Mouse (Mus musculus): ENCODE measurements around the gene Scn3b.

Gene Scn3b

GRCm38 (mm10) chr9:40269880-40270279 lies 863 bp downstream of the Scn3b start:
- no peak for DNase-seq

- DNase-seq, result no peak
Observed at GRCm38 (mm10) chr9:40271075-40271474, 2.1 kb downstream of the Scn3b start.

DNA sequence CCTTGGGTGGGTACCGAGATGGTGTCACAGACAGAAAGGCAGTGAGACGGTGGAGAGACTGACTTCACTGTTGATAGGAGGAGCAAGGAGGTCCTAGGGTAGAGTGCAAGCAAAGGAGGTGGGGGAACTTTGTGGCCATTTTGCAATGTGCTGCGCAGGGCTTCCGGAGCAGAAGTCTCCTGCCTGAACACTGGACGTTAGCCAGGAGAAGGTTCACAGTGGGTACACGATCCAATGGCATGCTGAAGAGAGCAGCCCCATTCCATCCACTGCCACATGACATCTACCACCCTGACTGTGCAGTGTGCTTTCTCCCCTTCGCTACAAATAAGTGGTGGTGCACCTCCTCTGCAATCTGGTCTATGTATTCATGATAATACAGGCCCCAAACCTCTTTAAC lies 3.8 kb downstream of the Scn3b start:
- DNase-seq, result no peak

GRCm38 (mm10) chr9:40275904-40276303 lies 6.9 kb downstream of the Scn3b start:
- no peak for DNase-seq

DNA sequence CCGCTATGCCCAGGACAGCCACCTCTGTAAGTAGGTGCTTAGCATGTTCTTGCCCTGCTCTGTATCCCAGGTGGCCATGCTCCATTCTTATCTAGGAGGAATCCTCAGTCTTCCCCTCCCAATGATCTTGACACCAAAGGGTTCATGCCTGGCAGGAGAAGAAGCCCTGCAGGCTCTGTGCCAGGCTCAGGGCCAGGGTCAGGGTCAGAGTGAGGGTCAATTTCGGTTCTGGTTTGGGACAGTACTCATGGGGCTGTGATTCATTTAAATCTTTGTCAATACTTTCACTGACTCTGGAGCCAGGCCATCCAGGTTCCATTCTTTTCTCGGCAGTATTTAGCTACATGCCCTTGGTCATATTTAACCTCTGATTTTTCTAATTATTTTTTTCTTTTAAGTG lies 8.7 kb downstream of the Scn3b start:
- DNase-seq, result no peak

DNA sequence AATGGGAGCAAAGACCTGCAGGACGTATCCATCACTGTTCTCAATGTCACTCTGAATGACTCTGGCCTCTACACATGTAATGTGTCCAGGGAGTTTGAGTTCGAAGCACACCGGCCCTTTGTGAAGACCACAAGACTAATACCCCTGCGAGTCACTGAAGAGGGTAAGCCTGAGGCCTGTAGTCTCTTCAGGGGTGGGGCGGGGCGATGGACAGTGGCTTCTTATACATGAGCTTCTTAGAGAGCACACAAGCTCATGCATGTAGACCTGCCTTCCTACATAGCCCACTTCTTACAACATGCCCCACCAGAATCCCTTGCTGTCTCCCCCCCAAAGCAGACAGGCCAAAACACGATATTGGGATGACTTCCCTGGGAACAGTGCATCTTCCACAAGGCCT lies 10.4 kb downstream of the Scn3b start:
- DNase-seq, result no peak

DNA sequence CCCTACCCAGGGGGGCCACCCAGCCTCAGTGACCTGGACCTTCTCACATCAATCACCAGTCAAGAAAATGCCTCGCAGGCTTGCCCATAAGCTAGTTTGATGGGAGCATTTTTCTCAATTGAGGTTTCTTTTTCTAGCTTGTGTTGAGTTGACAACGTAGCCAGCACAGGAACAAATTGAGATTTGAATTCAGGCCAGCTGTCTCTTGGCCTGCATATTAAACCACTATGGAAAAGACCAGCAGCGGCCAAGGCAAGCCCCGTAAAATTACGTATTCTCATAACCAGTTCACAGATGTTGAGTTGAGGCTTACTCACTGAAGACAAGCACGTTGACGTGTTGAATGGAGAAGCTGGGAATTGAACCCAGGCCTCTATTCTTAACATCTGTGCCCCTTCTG lies 14.0 kb downstream of the Scn3b start:
- no peak for DNase-seq

DNA sequence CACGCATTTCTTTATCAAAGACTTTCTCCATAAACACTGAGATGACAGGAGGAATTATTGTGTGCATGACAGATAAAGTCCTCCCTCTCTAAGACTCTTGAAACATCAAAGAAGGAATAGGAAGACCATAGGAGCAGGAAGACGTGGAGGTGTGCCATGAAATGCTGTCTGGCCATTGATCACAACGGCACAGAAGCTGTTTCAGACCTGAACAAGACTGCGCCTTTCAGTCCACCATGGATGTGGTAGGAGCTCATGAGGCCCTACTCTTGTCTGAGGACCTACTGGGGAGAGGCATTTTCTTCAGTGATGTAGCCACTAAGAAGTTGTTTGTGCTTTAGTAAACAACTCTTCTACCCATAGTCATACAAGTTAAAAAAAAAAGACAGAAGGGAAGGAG lies 23.5 kb downstream of the Scn3b start:
- DNase-seq, result no peak

DNA sequence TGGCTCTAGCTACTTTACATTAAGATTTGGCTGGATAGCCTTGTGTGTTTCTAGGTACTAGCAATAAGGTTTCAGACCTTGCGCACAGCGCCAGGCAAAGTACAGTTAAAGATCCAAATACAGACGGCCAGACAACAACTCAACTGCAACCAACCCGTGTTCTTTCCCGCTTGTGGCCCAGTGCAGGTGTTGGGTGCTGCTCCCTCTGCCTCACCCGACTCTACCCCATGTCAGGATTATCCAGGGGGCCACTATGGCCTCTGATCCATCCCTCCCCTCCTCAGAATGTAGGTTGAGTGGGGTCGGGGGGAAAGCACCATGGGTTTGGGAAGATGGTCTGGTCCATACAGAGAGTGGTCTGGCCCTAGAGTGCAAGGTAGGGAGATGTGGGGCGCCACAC lies 24.3 kb downstream of the Scn3b start:
- DNase-seq, result no peak

GRCm38 (mm10) chr9:40293740-40294139 lies 24.7 kb downstream of the Scn3b start:
- no peak for DNase-seq

GRCm38 (mm10) chr9:40294210-40294609 lies 25.2 kb downstream of the Scn3b start:
- DNase-seq, result no peak

- no peak for DNase-seq
Observed at GRCm38 (mm10) chr9:40294866-40295265, 25.8 kb downstream of the Scn3b start.

DNA sequence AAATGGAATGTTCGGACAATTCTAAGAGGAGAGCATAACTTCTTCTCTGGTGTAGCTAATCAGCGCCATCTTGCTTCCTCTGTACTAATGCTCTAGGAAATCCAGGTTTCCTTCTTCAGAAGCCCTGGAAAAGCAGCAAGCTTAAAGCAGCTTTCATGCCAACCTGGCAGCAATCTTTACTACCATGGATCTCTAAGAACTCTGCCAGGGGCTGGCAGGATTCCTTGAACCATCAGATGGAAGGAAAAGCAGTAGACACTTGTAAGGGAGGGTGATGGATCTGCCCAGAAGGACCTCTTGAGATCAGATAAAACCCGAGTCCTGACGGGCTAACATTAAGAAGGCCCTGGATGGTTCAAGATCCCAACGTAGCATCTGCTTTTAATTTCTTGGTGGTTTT lies 27.2 kb downstream of the Scn3b start:
- DNase-seq, result no peak

DNA sequence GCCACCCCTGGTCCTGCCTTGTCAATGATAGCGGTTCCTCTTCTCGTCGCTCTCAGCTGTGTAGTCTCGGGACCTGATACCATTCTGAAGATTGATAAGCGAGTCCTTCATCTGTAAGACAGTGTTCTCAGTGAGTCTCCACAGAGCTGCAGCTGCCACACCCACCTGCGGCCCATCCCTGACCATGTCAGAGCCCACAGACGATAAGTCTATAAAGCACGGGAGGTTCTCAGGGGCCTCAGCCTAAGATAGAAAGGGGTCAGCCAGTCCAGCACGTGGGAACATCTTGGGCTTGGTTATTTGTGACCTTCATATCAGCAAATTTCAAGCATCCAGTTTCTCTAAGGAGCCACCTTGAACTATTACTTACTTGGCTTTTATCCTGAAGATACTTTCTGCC lies 29.0 kb downstream of the Scn3b start:
- DNase-seq, result no peak

- no peak for DNase-seq
Observed at GRCm38 (mm10) chr9:40299323-40299722, 30.3 kb downstream of the Scn3b start.

DNA sequence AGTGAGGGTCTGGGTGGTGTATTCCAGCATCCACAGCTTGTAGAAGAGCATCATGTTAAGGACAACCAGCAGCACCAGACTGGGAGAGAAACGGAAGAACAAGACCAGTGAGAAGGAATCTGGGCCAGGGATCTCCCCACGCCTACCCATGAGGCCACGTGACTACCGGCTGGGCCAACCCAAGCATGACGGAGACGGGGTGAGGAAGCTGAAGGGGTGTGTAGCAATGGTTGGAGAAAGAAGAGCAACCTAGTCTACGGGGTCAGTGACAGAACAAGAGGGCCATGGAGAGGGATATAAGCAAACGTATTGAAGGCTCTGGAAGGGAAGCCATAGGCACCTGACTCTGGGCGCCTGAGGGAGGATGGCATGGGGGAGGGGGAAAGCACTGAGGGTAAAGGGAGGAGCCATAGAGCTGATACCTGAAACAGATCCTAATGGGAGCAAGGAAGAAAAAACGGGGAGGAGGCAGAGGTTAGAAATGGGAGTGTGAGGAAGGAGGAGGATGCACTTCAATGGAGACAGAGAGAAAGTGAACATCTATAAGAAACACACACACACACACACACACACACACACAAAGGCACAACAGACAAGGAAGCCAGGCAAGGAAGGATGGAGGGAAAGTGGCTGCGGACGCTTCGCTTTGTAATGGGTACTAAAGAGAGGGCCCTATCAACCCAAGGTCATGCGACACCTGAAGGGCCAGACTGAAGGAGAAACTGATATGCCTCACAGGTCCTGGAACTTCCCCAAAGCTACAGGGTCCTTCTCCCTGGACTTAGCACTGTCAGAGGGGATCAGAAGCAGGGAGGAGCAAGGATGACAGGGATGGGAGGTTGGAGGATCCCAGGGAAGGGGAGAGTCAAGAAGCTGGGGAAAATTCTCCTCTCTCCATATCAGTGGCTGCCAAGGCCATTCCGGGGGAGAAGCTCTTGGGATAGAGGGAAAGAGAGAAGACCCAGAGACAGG lies 31.3 kb downstream of the Scn3b start:
- DNase-seq, result peak; percentile 24

DNA sequence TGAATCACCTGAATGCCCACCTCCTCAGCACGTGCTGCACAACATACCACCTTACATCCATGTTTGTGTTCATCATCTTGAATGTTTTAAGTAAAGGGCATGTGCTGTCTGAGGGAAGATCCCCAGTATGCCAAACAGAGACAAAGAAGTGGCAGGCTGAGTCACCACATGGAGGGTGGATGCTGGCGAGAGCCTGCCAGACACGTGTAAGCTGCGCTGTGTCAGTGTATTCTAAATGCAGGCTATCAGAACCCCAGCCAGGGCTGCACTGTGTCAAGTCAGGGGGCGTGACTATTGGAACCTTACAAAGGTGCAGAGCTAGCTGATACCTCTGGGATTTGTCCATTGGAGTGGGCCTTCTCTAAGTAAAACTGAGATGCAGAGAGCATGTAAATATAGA lies 32.5 kb downstream of the Scn3b start:
- no peak for DNase-seq

GRCm38 (mm10) chr9:40302375-40302774 lies 33.4 kb downstream of the Scn3b start:
- no peak for DNase-seq

DNA sequence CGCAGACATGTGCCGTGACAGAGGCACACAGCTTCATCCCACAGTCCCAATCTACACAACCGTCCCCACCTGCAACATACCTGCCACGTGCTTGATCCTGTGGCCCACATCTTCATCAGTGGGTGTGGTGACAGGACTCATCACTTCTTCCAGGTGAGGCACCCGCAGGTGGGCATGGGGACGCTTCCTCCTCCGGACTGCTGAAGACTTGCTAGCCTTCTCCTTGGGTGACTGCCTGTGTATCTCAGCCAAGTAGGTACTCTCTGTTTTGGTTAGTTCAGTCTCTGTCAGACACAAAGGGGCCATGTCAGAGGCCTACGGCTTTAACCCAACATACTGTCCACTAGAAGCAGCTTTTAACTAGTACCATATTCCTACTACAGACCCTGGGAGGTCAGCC lies 35.2 kb downstream of the Scn3b start:
- DNase-seq, result no peak

- no peak for DNase-seq
Observed at GRCm38 (mm10) chr9:40307311-40307710, 38.3 kb downstream of the Scn3b start.

DNA sequence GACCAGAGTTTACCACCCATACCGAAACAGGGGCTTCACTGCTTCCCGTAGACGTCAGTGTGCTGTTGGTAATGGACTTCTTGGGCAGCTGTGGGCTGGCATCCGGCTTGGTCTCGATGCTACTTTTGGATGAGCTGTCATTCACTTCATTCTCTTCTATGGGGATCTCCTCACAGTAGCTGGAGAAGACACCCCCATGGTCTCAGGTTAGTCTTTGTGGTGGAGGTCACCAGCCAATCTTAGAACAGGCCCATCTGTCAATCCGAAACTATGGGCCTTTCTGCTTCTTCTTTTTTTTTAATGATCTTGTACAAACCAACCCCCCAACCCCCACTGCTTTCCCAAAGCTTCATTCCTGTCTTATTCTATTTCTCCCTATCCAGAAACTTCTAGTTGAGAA lies 40.9 kb downstream of the Scn3b start:
- DNase-seq, result no peak

- no peak for DNase-seq
Observed at GRCm38 (mm10) chr9:40311813-40312212, 42.8 kb downstream of the Scn3b start.

- DNase-seq, result peak; percentile 40
Observed at GRCm38 (mm10) chr9:40316865-40317660, 48.0 kb downstream of the Scn3b start.

- no peak for DNase-seq
Observed at GRCm38 (mm10) chr9:40317735-40318134, 48.7 kb downstream of the Scn3b start.
